Mouse (Mus musculus) heart, postnatal 14 days (tissue): ENCODE data around the gene Musk. TPM values are rescaled to one million over a fixed set of nuclear protein-coding genes. Genes with fewer than 3 reads are reported as not detected.
"Not testable (repeated sequence)": the region's sequence is repeated elsewhere in the genome, so short reads cannot be mapped to it uniquely, and the experiment has no call there.

Source experiments
- DNase-seq, 2 experiments: peaks; one replicate each; pipeline ENCODE4 v3.0.0; 2021 to 2022
- intact Hi-C: fragments of 180-260 bp; cut with DNase I; formaldehyde crosslinking; loops from one replicate; pipeline ENCODE4 v1.15.1; 2025
- long read RNA-seq, 2 experiments: library from polyadenylated mRNA; stranded (forward); transcript quantifications; one replicate each; pipeline ENCODE4 v2.0.0; 2021
- total RNA-seq, 2 experiments: library from RNA; stranded (reverse); gene quantifications; 2 replicates each; pipeline ENCODE4 v1.2.3; 2021

Gene Musk
- under 1 TPM; 0.78 to 0.98 TPM for total RNA-seq
- long read RNA-seq, experiment 1 = 0 reads
- long read RNA-seq, experiment 2 = 0 reads

GRCm38 (mm10) chr4:58285687-58286086 is at the start of gene Musk:
Gene Musk, plus strand, starts transcription at chr4:58285960.
- intact Hi-C loops = no loop called here
- no peak for DNase-seq

GRCm38 (mm10) chr4:58240416-58240815 is 45.3 kb upstream of the Musk start:
- intact Hi-C loops = no loop called here
- no peak for DNase-seq

GRCm38 (mm10) chr4:58245544-58245943 is 40.2 kb upstream of the Musk start:
- no peak for DNase-seq
- intact Hi-C loops = no loop called here

GRCm38 (mm10) chr4:58252381-58252780 is 33.4 kb upstream of the Musk start:
- intact Hi-C loops = loop anchor here (10.0 kb wide), 2 partner anchors 168 to 348 kb away; no protein-coding TSS in a partner anchor
- DNase-seq = no peak

- intact Hi-C loops = loop anchor here (10.0 kb wide), 2 partner anchors 169 to 349 kb away; no protein-coding TSS in a partner anchor
- peak; percentile 31 to 69 for DNase-seq
Measured at GRCm38 (mm10) chr4:58253410-58253809, 32.4 kb upstream of the Musk start.

GRCm38 (mm10) chr4:58260767-58261166 is 25.0 kb upstream of the Musk start:
- intact Hi-C loops = loop anchor here (10.0 kb wide), 1 partner anchor 154 kb away; no protein-coding TSS in a partner anchor
- DNase-seq = not testable (repeated sequence)

- DNase-seq = peak; percentile 47 to 55
- intact Hi-C loops = loop anchor here (2.0 to 10.0 kb wide), 3 partner anchors 149 to 487 kb away; partner anchors contain the start of gene Lpar1
Measured at GRCm38 (mm10) chr4:58266294-58266693, 19.5 kb upstream of the Musk start.

GRCm38 (mm10) chr4:58268897-58269542 is 16.7 kb upstream of the Musk start:
- DNase-seq = no peak
- intact Hi-C loops = loop anchor here (5.0 to 10.0 kb wide), 2 partner anchors 146 to 283 kb away; partner anchors contain the start of gene Lpar1

GRCm38 (mm10) chr4:58269961-58270360 is 15.8 kb upstream of the Musk start:
- no peak for DNase-seq
- intact Hi-C loops = loop anchor here (5.0 to 10.0 kb wide), 2 partner anchors 145 to 282 kb away; partner anchors contain the start of gene Lpar1

GRCm38 (mm10) chr4:58270956-58271355 is 14.8 kb upstream of the Musk start:
- intact Hi-C loops = no loop called here
- DNase-seq = no peak

- intact Hi-C loops = no loop called here
- DNase-seq = no peak
Measured at GRCm38 (mm10) chr4:58271504-58272162, 14.1 kb upstream of the Musk start.

- DNase-seq = no peak
- intact Hi-C loops = no loop called here
Measured at GRCm38 (mm10) chr4:58275261-58275895, 10.4 kb upstream of the Musk start.

GRCm38 (mm10) chr4:58278368-58278767 is 7.4 kb upstream of the Musk start:
- intact Hi-C loops = no loop called here

GRCm38 (mm10) chr4:58280121-58280520 is 5.6 kb upstream of the Musk start:
- intact Hi-C loops = no loop called here
- peak in 1 of 2 experiments; percentile 42 for DNase-seq

More at GRCm38 (mm10) chr4:58278368-58278767, 7.4 kb upstream of the Musk start:
- DNase-seq = peak; percentile 68 to 72

GRCm38 (mm10) chr4:58286368-58287090 is 769 bp downstream of the Musk start:
- intact Hi-C loops = no loop called here
- DNase-seq = no peak

GRCm38 (mm10) chr4:58288753-58289152 is 3.0 kb downstream of the Musk start:
- intact Hi-C loops = no loop called here
- peak; percentile 32 to 35 for DNase-seq

GRCm38 (mm10) chr4:58291828-58292227 is 6.1 kb downstream of the Musk start:
- no peak for DNase-seq
- intact Hi-C loops = no loop called here

- DNase-seq = no peak
- intact Hi-C loops = no loop called here
Measured at GRCm38 (mm10) chr4:58293099-58293498, 7.3 kb downstream of the Musk start.

- intact Hi-C loops = no loop called here
- no peak for DNase-seq
Measured at GRCm38 (mm10) chr4:58303862-58304261, 18.1 kb downstream of the Musk start.

GRCm38 (mm10) chr4:58304564-58304963 is 18.8 kb downstream of the Musk start:
- DNase-seq = no peak
- intact Hi-C loops = no loop called here
